13 mouse cellular contexts compared by ENCODE assay signal in genomic region chr6:100799766-100800165, GRCm38 (mm10).
"Had no signal": no experiment of that assay in that cellular context is flagged by ENCODE, and none has a peak within 500 bp of the region (broad histone marks: within the 10 kb centered on the region; RNA-seq: fewer than 3 reads in every experiment).

No protein-coding gene starts in this region.

- DNase-seq: heart, postnatal 10 days; left cerebral cortex, postnatal 4 days had no signal

- H3K27ac ChIP-seq: heart, embryonic 10.5 days; hindbrain, embryonic 13.5 days; intestine, embryonic 15.5 days; layer of hippocampus, adult 2 months; left cerebral cortex, adult 2 months; limb, embryonic 12.5 days; liver, embryonic 12.5 days; liver, embryonic 14.5 days had no signal

- H3K4me2 ChIP-seq: heart, embryonic 12.5 days; hindbrain, embryonic 13.5 days; limb, embryonic 12.5 days; liver, embryonic 12.5 days had no signal

- H3K9me3 ChIP-seq: heart, embryonic 10.5 days; hindbrain, embryonic 13.5 days; intestine, embryonic 15.5 days; limb, embryonic 12.5 days; liver, embryonic 12.5 days had no signal

- H3K36me3 ChIP-seq: heart, embryonic 10.5 days; heart, embryonic 12.5 days; hindbrain, embryonic 13.5 days; intestine, embryonic 15.5 days; liver, embryonic 12.5 days had no signal

- H3K4me3 ChIP-seq: heart, embryonic 10.5 days; heart, embryonic 12.5 days; hindbrain, embryonic 13.5 days; intestine, embryonic 15.5 days; left cerebral cortex, adult 2 months; limb, embryonic 12.5 days; liver, embryonic 12.5 days had no signal

- ATAC-seq: hindbrain, embryonic 16.5 days; intestine, postnatal 0 days; liver, embryonic 12.5 days had no signal

- H3K4me1 ChIP-seq: heart, embryonic 10.5 days; heart, embryonic 12.5 days; intestine, embryonic 15.5 days; liver, embryonic 12.5 days had no signal

- H3K27me3 ChIP-seq: heart, embryonic 12.5 days; hindbrain, embryonic 13.5 days; intestine, embryonic 15.5 days; limb, embryonic 12.5 days; liver, embryonic 12.5 days had no signal

- H3K9ac ChIP-seq: heart, embryonic 12.5 days; hindbrain, embryonic 13.5 days; intestine, embryonic 15.5 days; limb, embryonic 12.5 days; liver, embryonic 12.5 days; liver, embryonic 14.5 days had no signal
